Mouse (Mus musculus) C2C12 (cell line): ENCODE data around the gene Fam13a.

Experiments used
- CTCF ChIP-seq: IDR thresholded peaks from one replicate; pipeline ENCODE4 v1.5.1; 2011; ENCODE audit not compliant: control insufficient read depth, insufficient read depth, insufficient read length
- USF1 ChIP-seq: IDR thresholded peaks from one replicate; pipeline ENCODE4 v1.6.1; 2011; ENCODE audit warnings: low read depth, mild to moderate bottlenecking, control low read depth, moderate library complexity

DNA sequence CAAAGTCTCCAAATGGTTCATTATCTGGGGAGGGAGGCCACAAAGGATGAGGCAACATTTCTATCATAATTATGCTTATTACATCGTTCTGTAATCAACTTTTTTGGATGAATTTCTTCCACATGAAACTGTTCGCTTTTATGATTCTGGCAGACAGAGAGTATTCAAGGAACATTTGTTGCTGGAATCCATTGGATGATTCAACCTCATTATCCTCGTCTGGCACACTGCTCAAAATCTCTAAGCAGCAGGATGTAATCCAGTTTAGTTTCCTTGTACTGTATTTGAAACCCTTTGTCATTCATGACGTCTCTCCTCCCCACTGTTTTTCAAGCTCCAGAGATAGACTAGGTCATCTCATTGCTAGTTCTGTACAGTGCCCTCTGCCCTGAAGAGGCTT lies 77.5 kb downstream of the Fam13a start:
- TF ChIP-seq CTCF (no peak), USF1 (no peak)
